Mouse (Mus musculus) T-helper 17 cell (primary cell): ENCODE measurements around the gene Ube2g2.

ENCODE experiments used
- in situ Hi-C, 2 experiments: fragments of 300-600 bp; cut with MboI, MseI; formaldehyde crosslinking; loops; 1 replicate in 1 of 2; 2 replicates in 1 of 2; pipeline ENCODE4 v1.15.1; 2025; ENCODE audit warnings: high pct_unique_total_duplicates in 2 of 2

Ube2g2 gene

DNA sequence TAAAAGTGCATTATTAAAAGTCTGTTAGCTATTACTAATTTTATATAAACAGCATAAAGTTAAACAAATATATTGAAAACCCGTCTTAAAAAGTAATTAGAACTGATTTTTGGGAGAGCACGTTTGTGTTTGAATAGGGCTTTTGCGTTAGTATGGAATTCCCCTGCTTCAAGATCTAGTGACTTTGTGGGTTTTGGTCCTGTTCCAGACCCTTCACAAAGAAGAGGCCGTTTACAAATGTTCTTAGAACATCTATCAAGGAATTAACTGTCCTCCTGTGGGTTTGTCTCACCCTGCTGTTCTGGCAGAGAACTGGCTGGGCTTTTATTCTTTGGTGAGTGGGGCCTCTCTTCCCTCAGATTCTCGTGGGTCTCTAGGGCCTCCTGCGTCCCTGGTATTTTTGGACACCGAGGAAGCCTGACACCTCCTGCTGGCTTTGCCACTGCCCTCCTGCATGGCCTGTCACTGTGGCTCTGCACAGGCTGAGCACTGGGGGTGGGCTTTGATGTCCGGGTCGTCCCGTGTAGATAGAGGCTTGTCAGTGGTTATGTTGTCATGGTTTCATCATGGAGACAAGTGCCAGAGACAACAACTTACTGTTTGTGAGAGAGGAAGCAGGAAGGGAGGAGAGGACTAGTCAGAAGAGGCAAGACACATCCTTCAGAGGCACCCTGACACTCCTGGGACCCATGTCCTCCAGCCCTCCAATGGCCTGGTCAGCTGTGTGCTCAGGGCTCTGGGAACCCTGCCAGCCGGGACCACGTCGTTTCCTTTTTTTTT is 12.6 kb downstream of the Ube2g2 start:
- in situ Hi-C loops: loop anchor here in 1 of 2 experiments (10.0 kb wide), 1 partner anchor 590 kb away; no protein-coding TSS in a partner anchor

DNA sequence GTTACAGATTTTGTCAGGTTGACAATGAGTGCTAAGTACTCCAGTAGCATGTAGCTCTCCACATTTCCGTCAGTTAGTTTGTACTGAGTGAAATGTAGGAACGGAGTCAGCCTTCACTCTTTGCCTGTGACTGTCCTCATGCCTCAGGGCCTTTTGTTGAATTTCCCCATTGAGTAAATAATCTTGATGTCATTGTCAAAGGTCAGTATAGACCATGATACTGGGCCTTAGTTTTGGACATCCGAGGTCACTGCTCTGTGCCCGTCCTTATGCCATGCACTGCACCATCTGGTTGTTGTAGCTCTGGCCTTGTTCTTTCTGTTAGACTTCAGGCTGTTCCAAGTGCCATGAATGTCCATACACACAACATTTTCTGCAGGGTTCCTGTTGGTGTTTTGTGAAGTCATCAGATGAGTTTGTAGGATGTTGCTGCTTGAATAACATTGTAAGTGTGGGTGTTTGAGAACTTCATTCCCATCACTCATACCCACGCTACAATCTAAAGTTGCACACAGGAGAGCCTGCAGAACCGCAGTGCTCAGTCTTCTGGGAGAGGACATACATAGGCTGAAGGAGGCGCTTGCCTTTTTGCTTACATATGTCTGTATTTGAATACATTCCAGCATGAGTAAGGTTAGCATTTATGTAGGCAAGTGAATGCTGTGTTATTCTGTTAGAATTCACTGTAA is 14.3 kb downstream of the Ube2g2 start:
- in situ Hi-C loops: loop anchor here in 1 of 2 experiments (10.0 kb wide), 1 partner anchor 592 kb away; no protein-coding TSS in a partner anchor

DNA sequence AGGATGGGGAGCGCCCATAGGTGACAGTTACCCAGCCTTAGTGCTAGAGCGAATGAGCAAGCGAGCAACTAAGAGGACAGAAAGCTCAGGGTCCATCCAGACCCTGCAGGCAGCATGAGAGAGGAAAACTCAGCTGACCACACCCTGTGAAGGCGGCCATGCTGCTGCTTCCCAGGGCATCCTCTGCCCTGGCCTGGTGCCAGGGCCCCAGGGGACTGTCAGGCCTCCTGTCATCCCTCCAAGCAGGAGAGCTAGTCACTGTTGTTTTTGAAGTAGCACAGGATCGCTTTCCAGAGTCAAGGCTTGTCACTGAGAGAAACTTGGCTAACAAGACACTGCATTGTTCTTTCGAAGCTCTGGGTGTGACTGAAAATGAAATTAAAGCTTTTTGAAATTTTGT is 16.9 kb downstream of the Ube2g2 start:
- in situ Hi-C loops: loop anchor here in 1 of 2 experiments (10.0 kb wide), 1 partner anchor 594 kb away; no protein-coding TSS in a partner anchor

DNA sequence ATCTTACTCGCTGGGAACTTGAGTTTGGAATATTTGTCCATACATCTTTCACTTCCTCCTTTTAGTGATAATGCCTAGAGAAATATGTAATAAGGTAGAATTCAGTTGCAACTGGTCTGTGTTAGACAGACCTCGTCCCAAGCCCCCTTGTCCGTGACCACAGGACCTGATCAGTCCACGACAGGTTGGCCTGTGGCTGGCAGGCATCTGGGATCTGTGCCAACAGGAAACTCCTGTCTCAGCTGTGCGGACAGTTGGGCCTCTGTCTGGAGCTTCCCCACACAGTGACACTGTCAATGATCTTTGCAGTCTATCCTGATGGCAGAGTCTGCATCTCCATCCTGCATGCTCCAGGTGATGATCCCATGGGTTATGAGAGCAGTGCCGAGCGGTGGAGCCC is 21.1 kb downstream of the Ube2g2 start:
- in situ Hi-C loops: loop anchor here in 1 of 2 experiments (10.0 kb wide), 1 partner anchor 1962 kb away; no protein-coding TSS in a partner anchor

DNA sequence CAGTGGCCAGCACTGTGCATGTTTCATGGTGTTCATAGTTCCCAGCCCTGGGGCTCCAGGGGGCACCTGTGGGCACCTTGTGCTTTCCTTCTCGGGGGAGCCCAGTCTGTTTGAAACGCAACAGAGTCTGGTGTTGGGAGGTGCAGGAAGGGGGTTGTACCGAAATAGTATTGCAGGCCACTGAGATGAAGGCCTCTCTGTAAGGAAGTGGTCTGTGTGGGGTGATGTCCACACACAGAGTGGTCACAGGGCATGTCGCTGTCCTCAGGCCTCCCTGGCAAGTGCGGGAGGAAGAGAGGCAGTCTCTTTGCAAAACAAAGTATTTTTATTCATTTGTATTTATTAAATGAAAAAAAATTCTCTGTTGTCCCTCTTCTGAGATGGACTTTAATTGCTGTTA is 23.5 kb downstream of the Ube2g2 start:
- in situ Hi-C loops: loop anchor here in 1 of 2 experiments (10.0 kb wide), 1 partner anchor 1959 kb away; no protein-coding TSS in a partner anchor

DNA sequence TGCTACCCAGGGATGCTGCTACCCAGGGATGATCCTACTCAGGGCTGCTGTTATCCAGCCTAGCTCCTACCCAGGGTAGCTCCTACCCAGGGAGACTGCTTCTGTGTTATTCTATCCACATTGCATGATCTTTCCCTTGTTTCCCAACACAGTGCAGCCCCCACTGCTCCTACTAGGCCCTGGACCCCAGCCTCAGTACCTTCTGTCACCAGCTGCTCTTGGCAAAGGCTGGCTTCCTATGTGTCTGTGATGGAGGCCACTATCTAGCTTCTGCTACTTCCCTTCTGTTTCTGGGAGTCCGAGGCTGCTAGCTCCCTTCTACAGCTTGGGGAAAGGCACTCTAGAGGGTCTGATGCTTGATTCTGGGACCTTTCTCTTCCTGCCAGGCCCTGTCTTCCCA is 25.4 kb downstream of the Ube2g2 start:
- in situ Hi-C loops: loop anchor here in 1 of 2 experiments (10.0 kb wide), 1 partner anchor 1957 kb away; no protein-coding TSS in a partner anchor

DNA sequence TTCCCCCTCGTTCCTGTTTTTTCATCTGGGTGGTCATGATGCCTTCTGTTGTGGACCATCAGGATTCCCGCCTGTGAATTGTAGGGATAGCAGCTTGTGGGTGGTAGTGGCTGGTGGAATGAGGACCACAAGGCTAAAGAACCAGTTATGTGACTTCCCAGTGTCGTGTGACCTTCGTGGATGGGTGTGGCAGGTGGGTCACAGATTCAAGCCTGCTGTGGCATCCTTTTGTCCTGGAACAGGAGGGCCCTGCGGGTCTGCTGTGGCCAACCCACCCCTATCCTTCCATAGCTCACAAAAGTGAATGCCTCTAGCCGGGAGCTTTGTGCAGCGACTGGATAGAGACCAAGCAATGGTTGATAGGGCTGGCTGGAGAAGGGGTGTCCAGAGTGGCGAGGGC is 25.8 kb downstream of the Ube2g2 start:
- in situ Hi-C loops: loop anchor here in 1 of 2 experiments (10.0 kb wide), 1 partner anchor 1957 kb away; no protein-coding TSS in a partner anchor

DNA sequence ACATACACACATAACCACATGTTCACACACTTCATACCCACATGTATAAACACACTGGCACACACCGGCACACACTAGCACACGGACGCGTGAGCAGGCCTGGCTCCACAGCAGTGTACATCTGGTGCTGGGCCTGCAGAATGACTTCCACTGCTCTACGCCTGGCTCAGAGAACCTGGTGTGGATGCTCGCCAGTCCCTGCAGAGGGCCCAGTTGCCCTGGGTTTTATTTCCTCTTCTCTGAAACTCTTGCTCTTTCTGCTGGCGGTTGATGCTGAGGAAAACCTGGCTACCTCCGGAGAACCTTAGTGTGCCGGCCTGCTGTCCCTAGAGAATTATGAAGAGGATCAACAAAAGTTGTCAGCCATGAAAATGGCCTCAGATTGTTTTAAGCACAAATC is 30.0 kb downstream of the Ube2g2 start:
- in situ Hi-C loops: no loop called here

DNA sequence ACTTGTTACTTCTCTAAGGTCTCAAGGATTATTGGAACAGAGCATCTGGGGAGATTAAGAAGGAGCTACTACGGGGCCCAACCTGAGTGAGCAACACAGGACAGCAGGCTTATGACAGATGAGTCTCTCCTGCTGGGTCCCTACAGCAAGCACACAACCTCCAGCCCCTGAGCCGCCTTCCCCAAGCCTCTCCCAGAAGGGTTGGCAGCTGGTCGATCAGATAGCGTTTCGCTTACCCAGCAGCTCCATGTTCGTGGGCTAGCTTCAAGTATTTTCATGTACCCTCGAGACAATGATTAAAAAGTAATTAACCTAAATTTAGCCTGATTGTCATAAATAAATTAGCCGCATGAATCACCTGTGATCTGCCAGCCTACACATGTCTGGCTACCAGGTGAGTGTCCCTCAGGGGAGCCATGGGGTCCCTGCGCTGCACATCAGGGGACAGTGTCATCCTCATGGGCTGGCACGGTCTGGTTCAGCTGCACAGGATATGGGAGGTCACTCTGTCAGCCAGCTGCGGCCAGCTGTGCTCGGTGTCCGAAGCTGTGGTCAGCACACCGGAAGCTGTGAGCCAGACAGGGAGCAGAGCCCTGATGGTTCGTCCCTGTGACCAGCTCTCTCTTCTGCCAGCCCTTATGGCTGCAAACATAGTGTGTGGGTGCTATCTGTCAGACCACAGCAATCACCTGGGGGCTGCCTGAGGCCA is 36.4 kb downstream of the Ube2g2 start:
- in situ Hi-C loops: no loop called here

DNA sequence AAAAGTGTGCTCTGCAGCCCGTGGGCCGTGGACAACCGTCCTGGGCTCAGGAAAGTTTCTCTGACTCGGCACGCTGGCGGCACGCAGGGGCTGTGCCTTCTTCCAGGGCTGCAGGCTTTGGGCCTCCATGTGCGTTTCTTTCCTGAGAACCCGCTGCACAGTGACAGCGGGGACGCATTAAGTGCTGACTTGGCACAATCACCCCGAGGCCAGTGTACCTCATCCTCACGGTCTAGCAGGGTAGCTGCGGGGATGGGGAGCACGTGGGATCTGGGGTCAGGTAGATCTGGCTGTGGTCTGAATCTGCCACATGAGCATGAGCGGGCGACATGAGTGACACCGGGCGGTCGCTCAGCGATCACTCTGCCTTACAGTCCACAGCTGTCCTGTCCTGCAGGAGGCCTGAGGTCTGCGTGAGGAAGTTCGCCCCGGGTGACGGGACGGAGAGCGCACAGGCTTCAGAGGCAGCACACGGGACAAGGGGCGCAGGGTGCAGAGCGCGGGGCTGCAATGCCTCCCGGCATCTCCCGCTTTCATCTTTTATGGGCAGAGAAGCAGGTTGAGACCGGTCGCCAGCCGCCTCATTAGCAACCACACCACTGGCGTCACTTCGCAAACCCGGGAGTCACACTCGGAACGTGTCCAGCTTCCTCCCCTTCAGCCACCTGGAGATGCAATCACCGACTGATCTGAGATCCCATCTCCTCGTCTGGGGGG is 42.0 kb downstream of the Ube2g2 start:
- in situ Hi-C loops: no loop called here

DNA sequence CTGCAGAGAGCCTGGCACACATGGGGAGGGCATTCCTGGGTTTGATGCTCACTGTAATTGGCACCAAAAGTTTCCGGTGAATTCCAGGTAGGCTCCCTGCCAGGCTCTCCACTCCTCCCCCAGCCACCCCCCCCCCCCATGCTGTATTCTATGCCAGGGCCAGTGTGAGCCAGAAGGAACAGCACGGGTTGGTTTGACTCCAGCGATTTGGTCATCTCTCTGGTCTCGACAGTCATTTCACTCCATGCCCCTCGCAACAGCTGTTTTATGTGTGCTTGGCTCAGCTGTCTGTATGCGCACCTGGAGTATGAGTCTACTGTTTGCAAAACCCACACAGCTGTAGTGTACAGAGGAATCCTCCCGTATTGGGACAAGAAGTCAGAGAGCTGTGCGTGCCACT is 44.3 kb downstream of the Ube2g2 start:
- in situ Hi-C loops: no loop called here

DNA sequence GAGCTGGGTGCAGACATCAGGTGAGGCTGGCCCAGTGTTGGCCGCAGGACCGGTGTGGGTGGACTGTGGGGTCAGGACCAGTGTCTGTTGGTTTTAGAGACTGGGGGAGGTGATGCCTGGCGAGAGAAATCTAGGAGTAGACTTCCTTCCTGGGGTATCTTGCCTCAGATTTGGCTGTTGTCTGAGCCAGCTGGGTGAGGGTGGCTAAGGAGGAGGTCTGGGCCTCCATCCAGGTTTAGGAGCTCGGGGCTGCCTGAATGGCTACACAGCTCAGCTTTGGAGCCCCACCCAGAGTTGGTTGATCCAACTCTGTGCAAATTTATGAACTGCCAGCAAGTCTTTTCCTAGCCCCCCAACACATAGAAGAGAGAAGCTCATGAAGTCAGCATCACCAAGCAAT is 45.3 kb downstream of the Ube2g2 start:
- in situ Hi-C loops: no loop called here

DNA sequence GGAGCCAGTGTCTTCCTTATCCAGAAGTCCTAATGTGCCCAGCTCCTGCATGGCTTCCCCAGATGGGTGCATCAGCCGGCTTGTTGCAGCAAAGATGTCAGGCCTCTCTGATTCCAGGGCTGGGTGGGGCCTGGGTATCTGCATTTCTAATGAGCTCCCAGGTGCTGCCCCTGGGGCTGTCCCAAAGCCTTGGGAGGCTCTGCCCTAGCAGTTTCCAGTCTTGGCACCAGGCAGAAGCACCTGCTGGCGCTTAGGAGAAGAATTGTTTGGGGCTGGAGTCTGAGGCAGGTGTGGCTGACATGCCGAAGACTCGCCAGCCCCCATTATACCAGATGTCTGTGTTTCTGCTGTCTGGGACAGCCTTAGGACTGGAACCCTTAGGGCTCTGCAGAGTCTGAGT is 48.6 kb downstream of the Ube2g2 start:
- in situ Hi-C loops: loop anchor here in 1 of 2 experiments (10.0 kb wide), 1 partner anchor 1426 kb away; no protein-coding TSS in a partner anchor

DNA sequence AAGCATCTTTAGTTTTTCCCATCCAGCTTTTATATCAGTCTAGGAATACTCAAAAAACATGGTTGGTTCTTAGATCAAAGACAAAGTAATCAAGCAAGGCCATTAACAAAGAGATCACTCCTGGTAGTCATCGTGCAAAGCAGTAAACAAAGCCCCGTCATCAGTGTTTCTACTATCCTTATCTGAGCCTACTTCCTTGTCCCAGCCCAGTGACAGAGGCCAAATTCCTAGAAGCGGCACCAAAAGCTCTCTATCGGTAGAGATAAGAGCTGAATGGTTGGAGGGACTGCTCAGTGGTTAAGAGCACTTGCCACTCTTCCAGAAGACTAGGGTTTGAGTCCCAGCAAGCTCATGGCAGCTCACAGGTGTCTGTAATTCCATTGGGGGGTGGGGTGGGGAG is 49.4 kb downstream of the Ube2g2 start:
- in situ Hi-C loops: loop anchor here in 1 of 2 experiments (10.0 kb wide), 1 partner anchor 1427 kb away; no protein-coding TSS in a partner anchor

DNA sequence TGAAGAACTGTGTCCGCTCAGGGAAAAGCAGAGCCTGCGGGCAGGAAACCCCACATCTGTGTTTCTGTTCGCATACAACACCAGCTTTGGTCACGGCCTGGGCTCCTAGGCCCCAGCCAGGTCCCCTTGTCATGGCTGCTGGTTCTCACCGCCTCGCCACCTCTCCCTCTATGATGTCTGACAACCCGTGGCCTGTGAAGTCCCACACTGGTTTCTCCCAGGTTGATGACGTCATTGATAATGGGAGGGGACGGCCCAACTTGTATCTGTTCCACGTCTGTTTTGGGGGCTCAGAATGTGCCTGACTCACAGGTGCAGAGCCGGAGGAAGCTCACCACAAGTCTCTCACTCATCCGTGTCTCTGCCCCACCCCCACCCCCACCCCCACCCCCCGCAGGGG is 51.7 kb downstream of the Ube2g2 start:
- in situ Hi-C loops: loop anchor here in 1 of 2 experiments (10.0 kb wide), 1 partner anchor 1429 kb away; no protein-coding TSS in a partner anchor

DNA sequence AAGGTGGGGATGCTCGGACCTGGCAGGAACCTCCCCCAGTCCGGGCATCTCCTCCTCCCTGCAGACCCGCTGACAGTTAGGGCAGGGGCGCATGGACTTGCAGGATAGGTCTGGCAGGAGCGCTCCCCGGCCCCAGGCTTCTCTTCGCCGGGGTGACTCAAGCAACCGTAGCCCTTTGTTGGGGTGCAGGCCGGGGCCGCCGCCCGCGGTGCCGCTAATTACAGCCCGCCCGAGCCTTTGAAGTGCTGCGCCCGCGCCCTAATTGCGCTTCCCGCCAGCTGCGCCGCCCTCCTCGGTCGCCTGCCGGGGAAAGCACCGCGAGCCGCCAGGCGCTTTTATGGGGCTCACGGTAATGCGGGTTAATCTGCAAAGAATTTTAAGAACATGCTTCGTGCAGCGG is 55.5 kb downstream of the Ube2g2 start:
- in situ Hi-C loops: loop anchor here in 1 of 2 experiments (10.0 kb wide), 1 partner anchor 1433 kb away; no protein-coding TSS in a partner anchor

DNA sequence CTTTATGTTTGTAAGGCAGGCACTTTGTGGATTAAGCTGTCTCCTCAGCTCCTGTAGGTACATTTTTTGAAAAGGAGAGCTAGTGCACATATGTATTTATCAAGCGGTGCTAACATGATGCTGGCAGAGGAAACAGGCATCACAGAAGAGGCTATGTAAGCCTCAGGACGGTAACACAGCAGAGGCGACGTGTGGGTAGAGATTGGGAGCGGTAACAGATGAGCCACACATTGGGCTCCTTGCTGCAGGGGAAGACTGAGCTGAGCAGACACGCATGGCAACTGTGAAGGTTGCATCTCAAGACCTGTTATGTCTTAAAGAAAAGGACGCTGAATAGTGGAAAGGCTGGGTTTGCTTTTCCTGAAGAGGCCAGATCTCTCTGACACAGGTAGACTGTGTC is 60.9 kb downstream of the Ube2g2 start:
- in situ Hi-C loops: no loop called here

DNA sequence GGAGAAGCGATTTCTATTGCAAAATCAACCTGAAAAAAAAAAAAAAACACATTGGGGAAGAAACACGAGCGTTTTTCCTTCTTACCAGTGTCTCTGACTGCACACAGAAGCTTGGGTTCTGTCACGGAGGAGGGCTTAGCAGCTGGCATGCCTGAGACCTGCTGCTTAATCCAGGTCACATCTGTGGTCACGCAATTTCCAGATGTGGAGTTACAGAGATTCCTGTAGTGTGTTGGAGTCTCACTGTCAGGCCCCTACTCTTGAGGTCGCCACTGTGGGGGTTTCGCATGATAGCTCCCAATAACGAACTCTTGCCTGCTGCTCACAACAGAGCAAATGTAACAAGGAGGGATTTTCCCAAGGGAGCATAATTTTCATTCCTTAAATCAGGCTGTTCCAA is 62.1 kb downstream of the Ube2g2 start:
- in situ Hi-C loops: no loop called here

DNA sequence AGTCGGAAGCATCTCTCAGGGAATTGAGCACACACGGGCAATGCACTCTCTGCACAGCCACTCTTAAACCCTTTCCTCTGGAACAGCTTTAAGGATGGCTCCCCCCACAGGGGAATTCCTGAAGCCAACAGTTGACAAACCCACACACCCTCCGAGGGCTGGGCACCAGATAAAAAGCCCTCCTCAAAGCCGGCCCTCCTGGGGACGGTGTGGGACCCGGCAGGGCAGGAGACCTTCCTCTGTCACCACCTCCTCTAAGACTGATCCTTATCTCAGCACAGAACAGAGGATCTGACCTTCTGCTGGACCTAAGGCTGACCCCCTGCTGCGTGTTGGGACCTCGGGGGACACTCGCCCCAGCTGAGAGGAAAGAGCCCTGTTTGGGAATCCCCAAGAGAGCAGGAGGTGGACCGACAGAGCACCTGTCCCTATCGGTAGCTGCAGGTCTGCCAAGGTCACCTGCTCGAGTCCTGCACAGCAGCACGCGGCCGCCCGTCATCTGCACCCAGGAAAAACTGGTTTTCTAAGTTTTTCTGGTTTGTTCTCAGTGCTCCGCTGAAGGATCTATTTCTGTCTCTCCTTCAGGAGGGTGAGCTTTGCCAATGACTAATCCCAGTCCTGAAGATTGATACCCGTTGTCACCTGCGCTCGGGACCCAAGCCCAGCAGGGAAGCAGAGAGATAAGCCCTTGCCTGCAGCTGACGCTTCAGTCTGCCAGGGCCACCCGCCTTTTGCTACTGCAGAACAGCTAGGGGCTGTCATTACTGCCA is 64.0 kb downstream of the Ube2g2 start, which contains the start of gene Tspear:
Tspear (plus strand) TSS at position 675 of the 770 bp plus-strand sequence.
- in situ Hi-C loops: no loop called here

DNA sequence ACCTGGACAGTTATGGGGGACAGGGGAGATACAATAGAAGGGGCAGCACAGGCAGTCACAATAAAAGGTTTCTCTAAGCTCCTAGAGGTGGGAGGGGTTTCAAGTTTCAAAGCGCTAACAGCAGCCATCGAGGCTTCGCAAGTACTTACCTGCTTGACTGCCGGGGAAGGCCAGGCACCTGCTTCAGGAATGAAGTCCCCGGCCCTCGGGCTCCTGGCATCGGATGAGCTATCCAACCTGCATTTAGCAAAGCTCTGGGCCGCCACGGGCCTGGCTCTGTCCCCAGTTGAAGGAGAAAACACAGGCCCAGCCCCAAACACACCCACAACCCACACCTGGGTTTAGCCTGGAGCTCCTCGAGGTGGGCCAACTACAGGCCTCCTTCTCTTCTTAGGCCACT is 64.9 kb downstream of the Ube2g2 start:
- in situ Hi-C loops: no loop called here
